Mouse (Mus musculus) C2C12 (cell line): ENCODE results near the gene Adam1a. TPM values are rescaled to one million over a fixed set of nuclear protein-coding genes. Genes with fewer than 3 reads are reported as not detected.
A peak's percentile ranks its signal among the peaks of the same experiment; 100 is the strongest.

Source experiments
- H3K27me3 ChIP-seq: one replicate; pipeline ENCODE4 v1.6.1; 2011; ENCODE audit not compliant: control insufficient read depth, insufficient read depth, insufficient read length
- H3K36me3 ChIP-seq: one replicate; pipeline ENCODE4 v1.6.1; 2011; ENCODE audit not compliant: control insufficient read depth, insufficient read depth
- H3K4me3 ChIP-seq: one replicate; pipeline ENCODE4 v1.5.1; 2011; ENCODE audit warnings: mild to moderate bottlenecking, control low read depth; ENCODE audit not compliant: poor library complexity, insufficient read depth, severe bottlenecking
- H3K79me2 ChIP-seq: one replicate; pipeline ENCODE4 v1.6.1; 2011; ENCODE audit not compliant: control insufficient read depth, insufficient read depth
- H3K79me3 ChIP-seq: one replicate; pipeline ENCODE4 v1.6.1; 2011; ENCODE audit warnings: low read depth, control low read depth
- H3ac ChIP-seq: one replicate; pipeline ENCODE3; 2011; ENCODE audit warnings: low read depth; ENCODE audit not compliant: control insufficient read depth, insufficient read length
- CEBPB ChIP-seq: IDR thresholded peaks from one replicate; pipeline ENCODE4 v1.6.1; 2011; ENCODE audit warnings: low read depth, mild to moderate bottlenecking, control low read depth, moderate library complexity
- CTCF ChIP-seq: IDR thresholded peaks from one replicate; pipeline ENCODE4 v1.5.1; 2011; ENCODE audit not compliant: control insufficient read depth, insufficient read depth, insufficient read length
- FOSL1 ChIP-seq: IDR thresholded peaks from one replicate; pipeline ENCODE4 v1.8.0; 2011; ENCODE audit warnings: mild to moderate bottlenecking, low read length; ENCODE audit not compliant: poor library complexity, insufficient read depth, severe bottlenecking
- MAX ChIP-seq: IDR thresholded peaks from one replicate; pipeline ENCODE4 v1.6.1; 2011; ENCODE audit warnings: mild to moderate bottlenecking, control low read depth
- MYOD1 ChIP-seq: IDR thresholded peaks from one replicate; pipeline ENCODE4 v1.6.1; 2011; ENCODE audit warnings: low read depth; ENCODE audit not compliant: control insufficient read depth, insufficient read length
- MYOG ChIP-seq: IDR thresholded peaks from one replicate; pipeline ENCODE4 v1.6.1; 2011; ENCODE audit not compliant: control insufficient read depth, insufficient read length; ENCODE audit errors: extremely low read depth
- USF1 ChIP-seq: IDR thresholded peaks from one replicate; pipeline ENCODE4 v1.6.1; 2011; ENCODE audit warnings: low read depth, mild to moderate bottlenecking, control low read depth, moderate library complexity
- polyA plus RNA-seq: library from polyadenylated mRNA; unstranded; fragments of >200 nt; fragmentation: generic; extraction: Trizol; gene quantifications from one replicate; pipeline ENCODE4 v1.2.1, GENCODE M21; 2012; ENCODE audit warnings: missing spikeins

The Adam1a gene
- polyA plus RNA-seq, 1 experiment = 0.99 TPM

DNA sequence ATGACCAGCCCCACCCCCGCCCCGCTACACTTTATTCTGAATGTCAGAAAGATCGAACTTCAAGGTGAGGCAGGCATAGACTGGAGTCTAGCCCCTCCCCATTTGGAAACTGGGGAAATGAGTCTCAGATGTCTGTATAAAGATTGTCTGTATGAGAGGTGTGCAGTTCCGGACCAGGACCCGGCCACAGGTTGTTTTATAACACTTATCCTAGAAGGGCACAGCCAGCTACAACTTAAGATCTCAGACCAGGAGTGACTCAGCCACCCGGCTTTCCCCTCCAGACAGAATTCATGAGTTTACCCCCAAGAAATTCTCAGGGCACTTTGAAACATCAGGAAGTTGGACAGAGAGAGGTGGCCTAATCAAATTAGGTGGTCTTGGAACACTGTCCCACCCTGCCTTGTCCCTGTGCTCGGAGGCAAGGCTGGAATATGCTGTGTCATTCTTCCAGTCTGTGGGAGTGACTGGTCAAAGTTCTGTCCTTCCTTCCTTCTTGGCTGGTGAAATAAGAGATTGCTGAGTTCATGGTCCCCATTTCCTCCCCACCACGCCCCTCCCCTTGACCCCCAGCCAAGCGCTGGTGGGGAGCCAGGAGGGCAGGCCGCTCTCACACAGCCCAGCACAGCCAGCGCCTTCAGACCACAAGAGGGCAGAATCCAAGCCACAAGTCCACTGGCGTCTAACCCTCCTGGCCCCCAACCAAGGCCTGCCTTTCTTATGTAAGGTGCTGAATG, 38.7 kb upstream of the Adam1a start:
- Histone ChIP-seq H3K27me3 (no peaks in the 10 kb centered on the region), H3K4me3 (no peak overlapping the region), H3K79me2 (peaks cover 67% of the 10 kb centered on the region), H3K79me3 (peaks cover 37% of the 10 kb centered on the region), H3ac (no peak overlapping the region), H3K36me3 (peaks cover 28% of the 10 kb centered on the region)
- TF ChIP-seq MYOD1 = no peak
- TF ChIP-seq CEBPB = no peak
- no peak for TF ChIP-seq MYOG
- TF ChIP-seq CTCF = peak; percentile 86
- peak; percentile 49 for TF ChIP-seq MAX
- TF ChIP-seq USF1 = no peak
- TF ChIP-seq FOSL1 = no peak

DNA sequence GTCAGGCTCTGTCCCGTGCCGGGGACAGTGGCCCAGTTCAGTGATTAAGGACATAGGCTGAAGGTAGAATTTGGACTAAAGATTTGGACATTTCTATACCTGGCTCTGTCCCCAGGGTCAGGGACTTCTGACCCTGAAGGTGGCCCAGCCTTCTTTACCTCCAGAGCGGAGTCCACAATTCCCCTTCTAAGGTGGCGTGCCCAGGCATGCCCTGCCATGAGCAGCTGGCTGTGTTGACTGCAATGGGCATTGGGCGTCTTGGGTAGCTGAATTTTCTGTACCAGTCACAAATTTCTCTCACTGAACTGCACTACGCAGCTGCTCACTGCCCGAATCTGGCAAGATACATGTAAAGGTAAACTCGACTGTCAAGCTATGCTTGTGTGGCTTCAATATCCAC, 36.7 kb upstream of the Adam1a start:
- peaks cover 28% of the 10 kb centered on the region for H3K79me3 ChIP-seq

DNA sequence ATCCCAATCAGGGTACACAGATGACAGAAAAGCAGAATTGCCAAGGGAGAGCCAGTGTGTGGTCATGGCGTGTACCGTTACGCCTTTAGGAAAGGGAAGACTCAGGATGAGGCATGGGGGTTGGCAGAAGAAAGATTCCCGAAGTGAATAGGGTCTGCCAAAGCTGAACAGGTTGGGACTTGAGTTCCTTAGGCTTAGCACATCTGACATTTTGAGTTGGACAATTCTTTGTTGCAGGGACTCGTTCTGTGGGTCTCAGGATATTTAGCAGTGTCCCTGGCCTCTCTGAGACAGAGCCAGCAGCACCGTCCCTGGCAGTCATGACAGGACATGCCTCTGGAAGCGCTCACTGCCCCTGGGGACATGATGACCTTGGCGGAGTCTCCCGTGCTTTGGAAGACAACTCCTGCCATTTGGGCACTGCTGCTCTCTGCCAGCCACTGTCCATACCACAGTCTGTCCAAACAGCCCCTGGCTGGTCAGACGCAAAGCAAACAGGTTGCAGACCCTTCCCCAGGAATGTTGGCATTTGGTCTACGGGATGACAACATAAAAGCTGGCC, 31.7 kb upstream of the Adam1a start:
- Histone ChIP-seq H3K36me3 (peaks cover 67% of the 10 kb centered on the region), H3K27me3 (no peaks in the 10 kb centered on the region), H3K4me3 (no peak overlapping the region), H3K79me2 (peaks cover 21% of the 10 kb centered on the region), H3ac (no peak overlapping the region), H3K79me3 (peaks cover 10% of the 10 kb centered on the region)
- no peak for TF ChIP-seq MAX
- no peak for TF ChIP-seq USF1
- no peak for TF ChIP-seq MYOD1
- no peak for TF ChIP-seq CEBPB
- TF ChIP-seq FOSL1 = no peak
- no peak for TF ChIP-seq CTCF
- no peak for TF ChIP-seq MYOG

More for the DNA sequence above, 36.7 kb upstream of the Adam1a start:
- Histone ChIP-seq H3ac (no peak overlapping the region), H3K27me3 (no peaks in the 10 kb centered on the region), H3K4me3 (no peak overlapping the region), H3K36me3 (peaks cover 44% of the 10 kb centered on the region), H3K79me2 (peaks cover 47% of the 10 kb centered on the region)
- TF ChIP-seq CTCF = no peak
- no peak for TF ChIP-seq MYOD1
- no peak for TF ChIP-seq USF1
- no peak for TF ChIP-seq CEBPB

DNA sequence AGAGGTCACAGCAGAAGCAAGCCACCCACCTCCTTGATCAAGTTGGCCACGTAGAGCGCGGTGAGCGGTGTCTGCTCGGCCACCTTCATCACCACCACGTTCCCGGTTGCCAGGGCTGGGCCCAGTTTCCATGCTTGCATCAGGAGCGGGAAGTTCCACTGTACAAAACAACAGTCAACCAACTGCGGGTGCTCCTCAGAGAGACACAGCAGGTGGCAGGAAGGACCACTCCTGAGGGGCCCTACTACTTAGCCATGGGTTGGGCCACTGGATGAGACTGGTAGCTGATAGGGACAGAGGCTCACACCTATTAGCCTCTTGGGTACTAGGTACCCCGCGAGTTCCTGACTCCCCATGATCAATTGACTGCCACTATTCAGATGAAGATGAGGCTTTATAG, 30.6 kb upstream of the Adam1a start:
- peaks cover 66% of the 10 kb centered on the region for H3K36me3 ChIP-seq
- H3K27me3 ChIP-seq = no peaks in the 10 kb centered on the region
- no peak overlapping the region for H3K4me3 ChIP-seq
- no peaks in the 10 kb centered on the region for H3K79me3 ChIP-seq
- H3K79me2 ChIP-seq = peaks cover 9% of the 10 kb centered on the region
- TF ChIP-seq MYOG (no peak), FOSL1 (no peak), CEBPB (no peak), CTCF (no peak), MAX (no peak), MYOD1 (no peak)
- H3ac ChIP-seq = no peak overlapping the region

DNA sequence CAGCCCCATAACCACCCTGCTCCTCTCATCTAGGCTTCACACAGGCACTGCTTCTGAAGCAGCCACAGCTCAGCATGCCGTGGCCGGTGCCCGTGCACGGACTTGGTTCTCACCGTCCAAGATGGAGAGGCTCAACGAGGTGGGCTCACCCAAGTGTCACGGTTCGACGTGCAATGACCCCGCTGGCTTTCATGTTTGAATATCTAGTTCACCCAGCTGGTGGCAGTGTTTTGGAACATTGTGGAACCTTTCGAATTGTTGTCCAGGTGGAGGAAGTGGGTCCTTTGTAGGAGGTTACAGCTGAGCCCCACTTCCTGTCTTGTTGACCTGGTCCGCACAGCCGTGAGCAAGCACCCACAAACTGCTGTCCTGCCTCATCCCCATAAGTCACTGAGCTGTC, 28.9 kb upstream of the Adam1a start:
- no peak for TF ChIP-seq CTCF
- no peak for TF ChIP-seq MYOG
- TF ChIP-seq MYOD1 = no peak
- no peak for TF ChIP-seq MAX
- no peak for TF ChIP-seq FOSL1
- TF ChIP-seq USF1 = no peak
- TF ChIP-seq CEBPB = no peak
- Histone ChIP-seq H3K79me3 (no peaks in the 10 kb centered on the region), H3K36me3 (peaks cover 61% of the 10 kb centered on the region)

DNA sequence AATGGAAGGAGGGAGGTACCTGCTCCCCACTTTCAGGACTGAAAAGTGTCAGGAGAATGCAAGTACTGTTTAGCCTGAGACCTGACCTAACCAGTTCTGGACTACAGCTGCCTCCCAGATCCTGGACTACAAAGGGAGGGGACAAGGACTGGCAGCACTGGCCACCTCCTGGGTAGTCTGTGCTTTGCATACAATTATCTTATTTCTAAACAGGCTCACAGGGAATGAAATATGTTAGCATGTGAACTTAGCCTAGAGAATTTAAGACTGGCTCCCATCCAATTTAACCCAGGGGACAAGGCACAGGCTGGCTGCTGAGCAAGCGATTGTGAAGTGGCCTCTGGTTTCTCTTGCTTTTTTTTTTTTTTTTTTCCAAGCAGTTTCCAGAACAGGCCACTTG, 25.5 kb upstream of the Adam1a start:
- Histone ChIP-seq H3K79me3 (no peaks in the 10 kb centered on the region), H3ac (no peak overlapping the region), H3K27me3 (no peaks in the 10 kb centered on the region), H3K79me2 (no peaks in the 10 kb centered on the region), H3K36me3 (peaks cover 32% of the 10 kb centered on the region), H3K4me3 (no peak overlapping the region)
- TF ChIP-seq FOSL1 (no peak), MAX (no peak), CEBPB (no peak), USF1 (no peak), CTCF (no peak)

More for the DNA sequence above, 28.9 kb upstream of the Adam1a start:
- Histone ChIP-seq H3ac (no peak overlapping the region), H3K79me2 (no peaks in the 10 kb centered on the region), H3K27me3 (no peaks in the 10 kb centered on the region), H3K4me3 (no peak overlapping the region)
